Mouse (Mus musculus) Patski (cell line): ENCODE data around the gene Olfr282. TPM values are rescaled to one million over a fixed set of nuclear protein-coding genes. Genes with fewer than 3 reads are reported as not detected.
"Not testable (repeated sequence)": the region's sequence is repeated elsewhere in the genome, so short reads cannot be mapped to it uniquely, and the experiment has no call there.

Source experiments
- ATAC-seq: fragments of 100-300 bp; one replicate; pipeline ENCODE4 v1.8.0; 2021
- CTCF ChIA-PET: fragments of 350-600 bp; sonication (Branson Sonifier 250); formaldehyde crosslinking; loops from one replicate; lab custom pipeline; 2022; ENCODE audit warnings: inconsistent platforms; lab: Charles Lee
- POLR2A ChIA-PET: fragments of 350-600 bp; sonication (Branson Sonifier 250); formaldehyde crosslinking; loops from one replicate; lab custom pipeline; 2022; ENCODE audit warnings: antibody characterized with exemption, inconsistent platforms; lab: Charles Lee
- DNase-seq: peaks from one replicate; pipeline ENCODE4 v3.0.0-alpha.2; 2011; ENCODE audit warnings: low read depth, low spot score
- H3K27me3 ChIP-seq: fragments of 371-371 bp; one replicate; pipeline ENCODE4 v1.5.1; 2021
- CTCF ChIP-seq: fragments of 100-300 bp; IDR thresholded peaks from one replicate; pipeline ENCODE4 v1.5.1; 2021
- in situ Hi-C: fragments of 300-500 bp; cut with MboI; formaldehyde crosslinking; loops from 3 replicates; pipeline ENCODE4 v1.11.1; 2018; ENCODE audit warnings: low pct_unique_long_range_greater_than_20kb, mixed read lengths
- polyA plus RNA-seq: library from polyadenylated mRNA; unstranded; gene quantifications from one replicate; pipeline ENCODE4 v1.2.3, GENCODE M21; 2021

The Olfr282 gene
- polyA plus RNA-seq, 1 experiment from 2014 or later, result not detected

- no peak for DNase-seq
- ChIA-PET POLR2A (no interaction called here), CTCF (no interaction called here)
- H3K27me3 ChIP-seq, result peaks cover 9% of the 10 kb centered on the region
- TF ChIP-seq CTCF, result no peak
- no peak for ATAC-seq
- in situ Hi-C loops, result no loop called here
Observed at GRCm38 (mm10) chr15:98415996-98416395, 15.0 kb upstream of the Olfr282 start.

GRCm38 (mm10) chr15:98416802-98417201, 14.2 kb upstream of the Olfr282 start:
- POLR2A ChIA-PET, in situ Hi-C loops, H3K27me3 ChIP-seq, ATAC-seq, DNase-seq: not testable (repeated sequence)
- CTCF ChIA-PET, result interaction anchor here (2.6 kb wide), 1 partner anchor 8 kb away, joined by 6 read pairs; no protein-coding TSS in a partner anchor

GRCm38 (mm10) chr15:98417285-98417684, 13.7 kb upstream of the Olfr282 start:
- ATAC-seq, in situ Hi-C loops, POLR2A ChIA-PET, DNase-seq: not testable (repeated sequence)
- CTCF ChIA-PET, result interaction anchor here (2.6 kb wide), 1 partner anchor 8 kb away, joined by 6 read pairs; no protein-coding TSS in a partner anchor
- H3K27me3 ChIP-seq, result peaks cover 12% of the 10 kb centered on the region
- peak; percentile 31 for TF ChIP-seq CTCF

GRCm38 (mm10) chr15:98418096-98418495, 12.9 kb upstream of the Olfr282 start:
- ChIA-PET POLR2A (no interaction called here), CTCF (interaction anchor here (2.6 kb wide), 1 partner anchor 9 kb away, joined by 6 read pairs; no protein-coding TSS in a partner anchor)
- in situ Hi-C loops, result no loop called here
- ATAC-seq (no peak), DNase-seq (no peak)
- TF ChIP-seq CTCF, result no peak
- H3K27me3 ChIP-seq, result peaks cover 15% of the 10 kb centered on the region

GRCm38 (mm10) chr15:98420897-98421296, 10.1 kb upstream of the Olfr282 start:
- H3K27me3 ChIP-seq, result peaks cover 22% of the 10 kb centered on the region
- DNase-seq, result no peak
- in situ Hi-C loops, result no loop called here
- TF ChIP-seq CTCF, result no peak
- ChIA-PET CTCF (no interaction called here), POLR2A (interaction anchor here (0.7 kb wide), 1 partner anchor 11 kb away, joined by 3 read pairs; no protein-coding TSS in a partner anchor)
- ATAC-seq, result no peak

GRCm38 (mm10) chr15:98424326-98424725, 6.7 kb upstream of the Olfr282 start:
- ATAC-seq (no peak), DNase-seq (no peak)
- no peak for TF ChIP-seq CTCF
- peaks cover 22% of the 10 kb centered on the region for H3K27me3 ChIP-seq
- in situ Hi-C loops, result no loop called here
- POLR2A ChIA-PET, result no interaction called here
- CTCF ChIA-PET, result no interaction called here

GRCm38 (mm10) chr15:98424753-98425152, 6.3 kb upstream of the Olfr282 start:
- ATAC-seq, result no peak

GRCm38 (mm10) chr15:98425188-98425587, 5.8 kb upstream of the Olfr282 start:
- no peak for TF ChIP-seq CTCF
- peaks cover 23% of the 10 kb centered on the region for H3K27me3 ChIP-seq
- ChIA-PET CTCF (no interaction called here), POLR2A (no interaction called here)
- no peak for DNase-seq
- no peak for ATAC-seq
- in situ Hi-C loops, result no loop called here

More at GRCm38 (mm10) chr15:98424753-98425152, 6.3 kb upstream of the Olfr282 start:
- DNase-seq, result no peak
- POLR2A ChIA-PET, result no interaction called here
- CTCF ChIA-PET, result no interaction called here
- in situ Hi-C loops, result no loop called here
- no peak for TF ChIP-seq CTCF
- peaks cover 22% of the 10 kb centered on the region for H3K27me3 ChIP-seq

GRCm38 (mm10) chr15:98444561-98444960, 13.5 kb downstream of the Olfr282 start:
- DNase-seq, result no peak
- H3K27me3 ChIP-seq, result peaks cover 3% of the 10 kb centered on the region
- in situ Hi-C loops, result no loop called here
- no peak for ATAC-seq
- POLR2A ChIA-PET, result no interaction called here
- TF ChIP-seq CTCF, result no peak
- CTCF ChIA-PET, result interaction anchor here (1.2 kb wide), 1 partner anchor 9 kb away, joined by 4 read pairs; no protein-coding TSS in a partner anchor

GRCm38 (mm10) chr15:98448521-98448920, 17.5 kb downstream of the Olfr282 start:
- ChIA-PET CTCF (no interaction called here), POLR2A (no interaction called here)
- peaks cover 3% of the 10 kb centered on the region for H3K27me3 ChIP-seq
- in situ Hi-C loops, result no loop called here
- ATAC-seq (no peak), DNase-seq (no peak)
- TF ChIP-seq CTCF, result no peak

- DNase-seq (no peak), ATAC-seq (no peak)
- peaks cover 3% of the 10 kb centered on the region for H3K27me3 ChIP-seq
- POLR2A ChIA-PET, result no interaction called here
- no peak for TF ChIP-seq CTCF
- in situ Hi-C loops, result no loop called here
- CTCF ChIA-PET, result no interaction called here
Observed at GRCm38 (mm10) chr15:98452288-98452687, 21.3 kb downstream of the Olfr282 start, which contains the start of gene Olfr281. Olfr281 (plus strand) TSS chr15:98452588.

GRCm38 (mm10) chr15:98469596-98469995, 38.6 kb downstream of the Olfr282 start, which contains the start of gene OR5BS1P:
OR5BS1P (plus strand) TSS chr15:98469896.
- H3K27me3 ChIP-seq, result peaks cover 18% of the 10 kb centered on the region
- no peak for ATAC-seq
- CTCF ChIA-PET, result no interaction called here
- POLR2A ChIA-PET, result no interaction called here
- no peak for DNase-seq
- TF ChIP-seq CTCF, result no peak
- in situ Hi-C loops, result no loop called here
